Mouse (Mus musculus) lung, postnatal 4 days (tissue): ENCODE measurements around the gene Ank3.

Experiments used
- DNase-seq, 2 experiments: peaks; one replicate each; pipeline ENCODE4 v3.0.0; 2021

Ank3 gene

DNA sequence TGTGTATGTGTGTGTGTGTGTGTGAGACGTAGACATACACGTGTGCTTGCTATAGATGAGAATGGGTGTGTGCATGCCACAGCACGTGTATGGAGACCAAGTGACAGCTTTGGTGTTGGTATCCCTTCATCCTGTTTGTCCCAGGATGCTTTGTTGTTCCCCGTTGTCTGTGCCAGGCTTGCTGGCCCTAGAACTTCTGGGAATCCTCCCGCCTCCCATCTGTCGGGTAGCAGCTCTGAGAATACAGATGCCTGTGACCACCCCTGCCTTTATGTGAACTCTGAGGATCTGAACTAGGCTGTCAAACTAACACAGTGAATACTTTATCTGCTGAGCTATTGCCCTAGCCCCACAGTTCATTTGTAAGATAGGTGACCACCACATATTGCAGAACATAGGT is 330.3 kb downstream of the Ank3 start:
- no peak for DNase-seq

DNA sequence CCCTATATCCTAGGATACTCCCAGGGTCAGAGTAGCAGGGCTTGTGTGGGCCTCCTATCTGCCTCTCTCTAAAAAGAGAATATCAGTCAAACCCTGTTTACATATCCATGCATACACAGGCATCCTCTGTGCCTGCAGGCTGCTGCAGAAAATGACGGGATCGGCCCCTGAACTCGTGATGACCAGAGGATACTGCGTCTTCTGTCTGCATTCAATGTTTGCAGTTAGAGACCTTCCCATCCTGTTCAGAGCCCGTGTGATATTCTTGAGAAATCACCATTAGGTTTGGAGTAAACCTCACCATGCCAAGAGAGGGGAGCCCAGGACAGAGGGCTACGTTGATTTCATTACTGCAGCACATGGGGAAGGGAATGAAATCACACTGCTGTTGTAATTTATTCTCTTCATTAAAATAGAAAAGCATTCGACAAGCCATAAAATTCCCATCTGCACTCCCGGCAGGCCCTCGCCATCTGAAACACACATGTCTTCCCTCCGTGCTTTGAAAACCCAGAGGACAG is 331.8 kb downstream of the Ank3 start:
- DNase-seq: no peak

DNA sequence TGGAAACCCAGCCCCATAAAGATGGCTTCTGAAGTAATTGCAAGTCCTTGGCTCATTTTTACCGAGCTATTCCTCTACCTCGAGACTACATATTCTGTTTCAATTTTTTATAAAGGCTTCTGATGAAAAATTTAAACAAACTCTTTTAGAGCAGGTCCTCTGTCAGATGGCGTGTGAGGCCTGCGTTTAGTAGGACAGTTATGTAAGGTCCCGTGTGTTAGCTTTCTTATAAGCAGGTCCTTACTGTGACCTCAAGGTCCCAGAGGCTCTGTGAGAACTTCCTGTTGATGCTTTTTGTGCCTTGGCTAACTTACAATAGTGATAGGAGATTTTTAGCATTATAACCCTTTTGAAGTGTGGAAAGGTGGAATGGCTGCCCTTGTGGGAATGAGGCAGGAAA is 332.8 kb downstream of the Ank3 start:
- no peak for DNase-seq

DNA sequence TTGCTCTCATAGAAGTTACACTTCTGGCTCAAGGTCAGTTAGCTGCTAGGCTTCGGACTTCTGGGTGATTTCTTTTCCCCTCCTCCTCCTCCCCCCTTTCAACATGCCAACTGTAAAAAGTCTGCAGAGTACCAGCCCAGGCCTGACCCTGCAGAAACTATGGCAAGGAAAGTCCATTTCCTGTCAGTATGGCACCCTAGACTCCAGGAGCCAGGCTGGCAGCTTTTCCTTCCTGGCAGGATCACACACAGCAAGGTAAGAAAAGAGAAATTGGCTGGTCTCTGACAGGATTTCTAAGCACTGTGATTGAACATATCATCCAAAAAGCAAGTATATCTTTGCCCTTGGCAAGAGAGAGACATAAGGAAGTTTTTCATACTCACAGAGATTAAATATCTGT is 333.3 kb downstream of the Ank3 start:
- DNase-seq: no peak

DNA sequence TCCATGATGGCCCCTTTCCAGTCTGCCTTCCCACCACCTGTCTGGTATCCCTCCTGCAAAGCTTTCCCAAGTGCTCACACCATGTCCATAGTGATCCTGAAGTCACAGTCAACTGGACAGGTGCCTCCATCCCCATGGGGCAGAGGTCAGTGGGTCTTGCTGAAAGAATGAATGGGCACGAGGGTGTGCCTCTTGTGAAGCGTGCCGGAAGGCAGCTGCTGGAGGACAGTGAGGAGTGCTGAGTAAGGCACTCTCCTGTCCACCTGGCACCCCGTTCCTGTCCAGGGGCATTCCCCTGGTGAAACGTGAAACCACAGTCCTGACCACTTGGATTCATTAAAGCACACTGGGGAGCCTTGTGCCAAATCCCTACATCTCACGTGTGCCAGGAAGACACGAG is 337.7 kb downstream of the Ank3 start:
- DNase-seq: no peak

DNA sequence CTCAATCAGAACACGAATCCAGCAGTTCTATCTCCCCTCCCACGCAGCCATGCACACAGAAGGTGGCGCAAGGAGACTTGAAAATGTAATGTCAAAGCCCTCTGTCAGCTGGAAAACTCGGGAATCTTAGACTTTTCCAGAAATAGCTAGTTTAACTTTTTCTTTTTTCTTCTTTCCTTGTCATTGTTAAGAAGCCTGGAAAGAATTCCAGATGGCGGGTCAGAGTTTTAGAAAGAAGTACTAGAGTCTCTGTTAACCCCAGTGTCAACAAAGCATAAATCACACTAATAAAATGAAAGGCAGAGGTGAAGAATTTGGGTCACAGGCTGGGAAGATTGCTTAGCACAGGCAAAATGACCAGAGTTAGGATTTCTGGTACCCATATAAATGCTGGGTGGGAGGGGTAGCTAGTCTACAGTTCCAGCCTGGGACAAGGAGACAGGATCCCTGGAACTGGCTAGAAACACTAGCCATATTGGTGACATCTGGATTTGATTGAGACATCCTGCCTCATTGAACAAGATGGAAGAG is 340.2 kb downstream of the Ank3 start:
- DNase-seq: no peak

DNA sequence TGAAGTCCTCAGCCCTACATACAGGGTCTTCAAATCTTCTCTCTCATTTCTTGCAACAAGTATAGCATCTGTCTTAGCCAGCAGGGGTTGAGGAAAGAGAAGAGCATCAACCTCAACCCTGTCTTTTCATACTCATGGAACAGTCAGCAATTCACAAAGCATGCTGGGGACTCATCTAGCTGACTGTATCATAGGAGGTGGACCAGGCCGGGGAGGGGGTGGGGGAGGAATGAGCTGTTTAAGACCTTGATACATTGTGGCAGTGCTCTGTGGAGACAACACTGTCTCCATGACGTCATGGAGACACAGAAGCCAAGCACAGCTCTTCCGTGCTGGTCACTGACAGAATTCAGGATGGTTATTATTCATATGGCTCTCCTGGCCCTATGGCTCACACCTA is 344.0 kb downstream of the Ank3 start:
- no peak for DNase-seq

DNA sequence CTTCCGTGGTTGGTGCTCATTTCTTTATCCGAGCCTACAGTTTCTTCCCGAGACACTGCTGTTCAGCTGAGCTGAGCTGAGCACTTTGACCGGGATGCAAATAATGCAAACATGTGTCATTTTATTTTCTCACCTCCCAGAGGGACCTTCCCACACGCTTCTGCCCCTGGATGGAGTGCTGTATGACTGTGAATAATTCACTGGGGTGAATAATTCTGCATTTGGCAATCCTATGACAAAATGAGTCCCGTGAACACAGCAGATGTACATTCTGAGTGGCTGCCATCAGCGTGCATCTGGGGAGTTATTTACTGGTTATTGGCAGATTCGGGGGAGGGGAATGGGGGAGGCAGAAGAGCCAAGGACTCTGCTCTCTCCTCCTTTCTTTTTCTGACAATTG is 345.6 kb downstream of the Ank3 start:
- no peak for DNase-seq

DNA sequence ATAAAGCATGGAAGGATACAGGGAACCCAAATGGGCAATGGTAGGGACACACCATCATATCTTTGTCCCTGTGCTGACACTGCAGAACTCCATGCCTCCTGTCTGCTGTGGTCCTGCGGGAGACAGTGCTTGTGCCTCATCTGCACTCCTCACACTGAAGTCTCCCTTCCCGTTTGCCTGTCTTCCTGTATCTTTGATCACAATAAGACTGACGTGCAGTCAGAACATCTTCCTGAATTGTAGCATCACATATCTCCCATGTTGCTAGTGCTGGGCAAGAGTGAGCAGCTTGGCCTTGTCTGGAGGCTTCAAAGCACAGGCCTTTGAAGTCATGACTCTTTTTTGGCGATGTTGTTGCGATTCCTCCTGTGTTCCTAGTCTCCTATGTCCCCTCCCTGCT is 346.3 kb downstream of the Ank3 start:
- DNase-seq: no peak

DNA sequence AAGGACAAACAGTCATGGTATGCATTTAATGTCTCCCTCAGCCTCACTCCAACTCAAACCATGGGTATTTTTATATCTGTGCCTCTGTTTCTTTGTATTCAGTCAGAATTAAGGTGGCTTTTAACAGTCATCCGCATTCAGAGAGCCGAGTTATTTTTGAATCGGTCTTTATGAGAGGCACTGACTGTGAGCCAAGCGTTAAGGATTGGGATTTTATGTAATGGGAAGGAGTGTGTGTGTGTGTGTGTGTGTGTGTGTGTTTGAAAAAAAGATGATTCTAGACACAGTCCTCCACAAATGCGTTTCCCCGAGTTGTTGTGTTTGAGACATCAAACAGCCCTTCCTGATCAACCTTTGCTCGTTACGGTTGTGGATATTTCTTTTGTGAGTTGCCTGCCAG is 347.7 kb downstream of the Ank3 start:
- DNase-seq: no peak

DNA sequence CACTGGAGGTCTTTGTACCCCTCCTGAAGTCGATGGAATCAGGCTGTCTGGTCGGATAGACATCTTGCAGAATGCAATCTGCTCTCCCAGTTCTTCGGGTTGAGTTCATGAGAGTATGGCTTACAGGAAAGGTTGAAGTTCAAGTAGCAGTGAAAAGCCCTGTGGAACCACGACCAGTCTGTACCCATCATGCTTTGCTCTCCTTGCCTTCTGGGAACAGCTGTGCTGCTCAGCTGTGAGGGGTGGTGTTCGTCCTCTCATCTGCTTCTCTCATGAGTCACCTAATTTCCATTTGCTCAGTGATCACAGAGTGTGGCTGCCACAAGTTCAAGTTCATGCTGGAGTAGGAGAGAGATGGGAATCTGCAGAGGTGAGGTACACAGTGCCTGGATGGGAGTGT is 348.2 kb downstream of the Ank3 start:
- no peak for DNase-seq

DNA sequence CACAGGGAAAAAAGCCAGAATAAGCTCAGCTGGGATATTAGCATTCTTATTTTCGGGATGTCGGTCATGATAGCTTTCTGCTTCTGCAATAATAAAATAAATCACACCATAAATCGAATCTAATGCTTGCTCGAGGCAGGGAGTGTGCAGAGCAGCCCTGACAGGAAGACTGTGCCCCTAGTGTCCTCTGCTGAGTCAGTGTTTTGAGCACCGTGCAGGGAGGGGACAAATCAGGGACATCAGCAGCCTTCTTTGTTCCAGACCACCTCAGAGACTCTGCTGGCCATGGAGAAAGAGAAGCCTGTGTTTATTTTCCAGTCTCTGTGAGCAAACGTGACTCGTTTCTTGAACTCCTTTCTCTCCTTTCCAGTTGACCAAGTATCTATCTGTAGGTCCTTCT is 352.8 kb downstream of the Ank3 start:
- DNase-seq: no peak

DNA sequence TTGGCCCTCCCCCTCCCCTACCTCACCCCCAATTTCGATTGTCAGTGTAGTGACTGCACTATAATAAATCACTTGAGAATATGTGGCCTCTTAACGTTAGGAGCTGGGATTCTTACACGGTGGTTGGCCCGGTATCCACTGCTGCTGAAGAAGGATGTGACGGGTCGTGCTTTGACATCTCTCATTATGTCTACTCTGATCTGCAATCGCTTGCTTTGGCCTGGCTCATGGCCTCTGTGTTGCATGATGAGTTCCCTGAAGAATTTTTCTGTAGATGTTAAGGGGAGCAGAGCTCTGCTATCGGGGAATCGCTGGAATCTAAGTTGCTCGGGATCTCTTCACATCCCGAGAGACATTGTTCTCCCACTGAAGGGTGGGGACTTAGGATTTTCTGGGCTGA is 354.9 kb downstream of the Ank3 start:
- DNase-seq: peak; percentile 15 to 28

DNA sequence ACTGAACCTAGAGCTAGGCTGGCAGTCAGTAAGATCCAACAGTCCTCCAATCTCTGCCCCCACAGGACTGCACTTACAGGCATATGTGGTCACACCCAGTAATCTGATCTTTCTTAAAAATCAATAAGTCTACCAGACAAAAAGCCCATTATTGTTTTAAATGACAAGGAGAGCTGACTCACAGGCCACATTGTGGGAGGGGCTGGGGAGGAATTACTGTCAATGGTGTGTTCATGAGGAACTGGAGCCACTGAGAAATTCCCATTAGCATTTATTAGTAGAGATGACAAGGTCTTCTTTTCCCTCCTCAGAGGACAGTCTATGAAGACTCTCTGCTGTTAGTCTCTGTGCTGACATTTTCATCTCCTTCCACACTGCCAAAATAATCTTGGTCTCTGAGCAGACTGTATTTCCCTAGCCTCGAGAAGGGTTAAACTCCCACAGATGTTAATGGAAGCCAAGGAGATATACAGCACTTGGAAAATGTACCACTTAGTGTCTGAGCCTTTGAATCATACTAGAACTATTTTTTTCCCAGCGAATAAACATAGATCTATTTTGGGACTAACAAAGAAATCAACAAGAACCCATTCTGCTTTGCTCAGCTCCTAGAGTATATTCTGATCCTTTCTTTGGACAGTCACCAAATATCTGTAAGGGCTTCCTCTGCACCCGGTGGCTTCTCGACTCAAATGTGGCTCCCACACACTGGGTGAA is 358.5 kb downstream of the Ank3 start:
- DNase-seq: no peak

DNA sequence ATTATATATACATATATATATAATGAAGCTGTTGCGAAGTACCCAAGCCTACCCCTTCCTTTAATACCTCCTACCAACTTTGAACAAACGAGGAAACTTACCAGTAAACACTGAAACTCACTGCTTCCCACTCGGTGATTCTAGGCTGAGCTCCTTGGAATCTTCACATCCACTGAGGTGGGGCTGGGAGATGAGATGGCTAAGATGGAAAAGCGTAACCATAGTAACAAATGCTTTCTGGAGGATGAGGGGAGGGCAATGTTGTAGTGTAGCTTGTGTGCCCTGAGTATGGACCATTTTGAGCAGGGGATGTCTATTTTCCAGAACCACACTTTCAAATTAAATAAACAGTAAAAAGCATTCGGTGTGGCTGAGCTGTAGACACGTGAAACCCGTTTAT is 364.4 kb downstream of the Ank3 start:
- DNase-seq: no peak

DNA sequence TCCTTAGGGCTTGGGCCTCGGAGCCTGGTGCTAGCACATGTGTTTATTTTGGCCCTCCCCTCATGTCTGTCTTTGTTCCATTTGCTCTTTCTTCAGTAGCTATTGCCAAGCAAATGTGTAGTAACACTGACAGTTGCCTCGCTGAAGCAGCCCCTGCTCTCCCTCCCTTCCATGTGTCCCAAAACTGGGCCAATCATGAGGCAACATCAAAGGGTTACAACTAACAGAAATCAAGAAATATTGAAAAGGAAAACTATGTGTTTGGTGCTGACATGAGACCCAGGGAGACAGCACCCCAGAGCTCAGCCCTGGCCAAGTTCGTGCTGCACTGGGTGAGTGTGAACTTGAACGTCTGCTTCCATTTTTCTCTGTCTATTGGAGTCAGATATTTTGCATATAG is 365.8 kb downstream of the Ank3 start:
- DNase-seq: no peak

DNA sequence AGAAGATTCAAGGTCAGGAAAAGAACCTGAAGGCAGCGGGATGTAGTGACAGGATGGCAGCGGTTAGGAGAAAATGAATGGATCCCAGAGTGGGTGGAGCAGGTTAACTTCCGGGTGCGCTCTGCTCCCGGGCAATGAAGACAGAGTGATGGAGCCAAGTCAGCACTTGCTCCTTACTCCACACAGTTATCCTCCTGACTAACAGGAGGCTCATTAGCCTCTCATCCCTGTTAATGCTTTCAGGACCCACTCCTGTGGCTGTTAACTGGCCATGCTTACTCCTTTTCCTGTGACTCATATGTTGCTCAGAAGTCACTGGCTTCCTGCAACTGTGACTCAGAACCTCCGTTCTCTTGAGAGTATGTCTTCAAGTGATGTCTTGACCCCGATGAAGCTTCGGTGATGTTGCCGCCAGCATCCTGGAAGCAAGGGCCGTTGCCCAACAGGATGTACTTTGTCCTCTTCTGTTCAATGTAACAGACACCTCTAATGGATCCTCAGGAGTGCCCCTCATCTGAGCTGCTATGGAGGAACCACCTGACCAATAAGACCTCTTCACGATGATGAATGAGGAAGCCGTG is 378.6 kb downstream of the Ank3 start:
- DNase-seq: no peak

DNA sequence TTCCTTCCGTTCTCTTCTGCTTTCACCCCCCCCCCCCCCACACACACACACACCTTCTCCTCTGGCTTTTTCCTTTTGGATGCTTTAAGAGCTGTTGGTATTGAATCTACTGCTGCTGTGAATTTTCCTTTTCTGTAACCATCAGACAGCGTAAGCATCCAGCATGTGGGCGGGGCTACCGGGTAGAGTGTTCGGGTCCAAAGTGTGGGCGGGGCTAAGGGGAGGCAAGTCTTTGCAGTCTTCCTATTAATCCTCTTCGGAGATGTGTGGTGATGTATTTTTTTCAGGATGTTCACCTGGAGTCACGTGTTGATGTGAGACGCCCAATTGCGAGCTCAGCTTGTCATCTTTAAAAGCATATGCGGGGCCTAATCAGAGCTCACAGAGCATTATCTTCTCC is 379.2 kb downstream of the Ank3 start:
- DNase-seq: no peak

DNA sequence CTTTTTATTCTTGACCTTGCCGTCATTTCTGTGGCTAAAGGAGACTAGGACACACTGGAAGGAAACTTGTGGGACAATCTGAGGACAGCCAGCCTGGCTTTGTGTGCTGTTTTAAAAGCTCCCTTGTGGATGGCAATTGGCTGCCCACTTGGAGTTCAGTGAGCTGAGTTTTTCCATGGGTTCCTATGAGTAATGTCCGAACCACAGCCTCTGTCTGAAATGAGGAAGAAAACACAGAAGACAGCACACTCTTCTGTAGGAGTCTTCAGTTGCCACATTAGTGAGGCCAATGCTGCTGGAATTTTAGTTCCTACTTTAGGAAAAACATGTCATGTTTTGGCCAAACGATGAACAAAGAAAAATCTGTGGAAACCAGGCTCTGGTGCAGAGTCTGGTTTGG is 380.7 kb downstream of the Ank3 start:
- no peak for DNase-seq

DNA sequence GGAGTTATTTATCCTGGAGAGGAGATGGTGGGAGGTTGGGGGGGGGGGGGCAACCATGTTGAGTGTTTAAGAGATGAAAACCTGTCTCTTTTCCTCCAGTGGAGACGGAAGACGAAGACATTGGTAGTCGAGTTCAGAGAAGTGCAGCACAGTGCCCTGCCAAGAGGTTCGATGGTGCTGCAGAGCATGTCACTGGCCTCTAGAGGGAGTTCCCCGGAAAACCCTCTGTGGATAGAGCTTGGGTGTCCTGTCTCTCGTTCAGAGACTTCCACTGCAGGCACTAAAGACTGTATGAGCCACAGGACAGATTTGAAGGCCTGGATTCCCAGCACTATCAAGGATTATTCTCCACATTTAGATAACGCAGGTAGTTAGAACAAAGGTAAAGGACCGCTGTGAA is 382.9 kb downstream of the Ank3 start:
- peak; percentile 53 to 57 for DNase-seq

DNA sequence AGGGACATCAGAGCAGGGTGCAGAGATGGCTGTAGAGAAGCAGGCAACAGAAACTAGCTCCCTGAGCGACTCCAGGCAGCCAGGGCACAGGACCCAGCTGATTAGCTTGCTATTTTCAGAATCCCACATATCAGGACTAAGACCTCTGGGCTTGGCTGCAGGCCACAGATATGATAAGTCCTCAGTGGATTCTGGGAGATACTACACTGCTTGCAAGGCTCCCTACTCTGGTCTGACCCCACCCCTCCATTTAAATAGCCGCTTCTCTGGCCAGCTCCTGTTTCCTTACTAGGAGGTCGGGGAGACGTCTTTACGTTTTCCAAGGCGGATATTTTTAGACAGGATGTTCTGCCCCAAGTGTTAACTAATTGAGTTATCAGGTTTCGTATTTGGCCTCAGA is 386.7 kb downstream of the Ank3 start:
- DNase-seq: no peak

DNA sequence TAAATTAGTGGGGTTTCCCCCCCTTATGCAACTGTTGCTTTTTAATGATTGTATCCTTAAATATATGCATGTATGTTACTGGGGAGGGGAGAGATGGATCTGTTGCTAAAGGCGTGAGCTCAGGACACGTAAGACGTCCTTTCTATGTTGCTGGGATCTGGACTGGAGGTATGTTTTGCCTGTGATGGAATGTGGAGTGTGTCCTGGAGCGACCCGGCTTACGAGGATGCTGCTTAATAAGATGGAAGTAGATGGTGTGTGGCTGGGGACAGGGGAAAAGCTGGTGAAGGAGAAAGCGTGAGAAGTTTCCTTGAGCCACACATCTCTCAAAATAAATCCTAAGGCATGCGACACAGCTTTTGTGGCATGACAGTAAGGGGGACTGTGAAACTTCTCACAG is 387.1 kb downstream of the Ank3 start:
- DNase-seq: no peak

DNA sequence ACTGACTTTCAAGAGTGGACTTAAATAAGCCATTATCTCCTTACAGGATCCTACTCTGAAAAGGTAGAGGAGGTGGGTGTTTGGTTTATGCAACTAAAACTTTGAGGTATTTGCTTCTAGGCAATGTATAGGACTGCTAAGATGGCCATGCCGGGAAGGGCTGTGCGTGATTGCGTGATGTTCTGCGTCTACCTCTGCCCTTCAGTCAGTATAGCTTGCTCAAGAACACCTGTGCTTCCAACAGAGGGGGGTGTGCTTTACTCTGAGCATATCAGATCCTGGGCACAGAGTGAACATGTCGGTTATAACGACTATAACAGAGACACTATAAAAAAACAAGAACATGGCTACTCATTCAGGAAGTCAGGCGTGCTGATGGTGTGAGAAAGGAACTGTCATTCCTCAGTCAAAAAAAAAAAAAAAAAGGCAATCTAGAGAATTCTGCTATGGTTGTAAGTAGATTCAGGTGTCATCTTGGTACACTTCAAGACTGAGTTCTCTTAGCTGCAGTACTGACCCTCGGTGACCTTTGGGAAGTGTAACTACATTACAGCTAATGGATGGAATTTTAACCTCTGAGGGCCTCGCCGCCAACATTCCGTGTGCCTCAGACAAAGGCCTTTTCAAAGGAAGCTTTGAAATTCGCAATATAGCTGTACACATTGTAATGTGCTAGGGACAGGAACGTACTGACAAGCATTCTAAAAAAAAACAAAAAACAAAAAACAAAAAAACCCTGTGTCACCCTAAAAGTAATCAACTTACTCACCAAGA is 387.8 kb downstream of the Ank3 start:
- no peak for DNase-seq

DNA sequence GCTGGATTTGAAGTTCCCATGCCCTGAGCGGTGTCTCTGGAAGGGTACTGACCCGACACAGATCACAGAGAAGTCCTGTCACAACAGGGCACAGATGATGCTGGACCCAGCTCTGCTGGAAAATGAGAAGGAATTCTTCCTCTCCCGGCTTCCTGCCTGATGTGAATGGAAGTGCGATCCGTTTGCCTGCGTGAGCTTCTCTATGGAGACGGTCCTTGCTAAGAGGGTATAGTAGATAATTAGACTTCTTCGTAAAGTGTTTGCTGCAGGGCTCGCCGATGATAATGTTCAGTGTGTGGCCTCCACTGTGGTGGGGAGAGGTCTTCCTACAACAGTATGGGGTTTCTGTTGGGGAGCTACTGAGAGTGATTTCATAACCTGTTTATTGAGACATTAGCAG is 388.8 kb downstream of the Ank3 start:
- no peak for DNase-seq
